Mouse (Mus musculus) splenic B cell, adult 2 months (primary cell): ENCODE results near the gene Gm20481.
"Not testable (repeated sequence)": the region's sequence is repeated elsewhere in the genome, so short reads cannot be mapped to it uniquely, and the experiment has no call there.

Experiments used
- DNase-seq: peaks from one replicate; pipeline ENCODE4 v3.0.0-alpha.2; 2011; ENCODE audit warnings: low read depth, low spot score
- H3K27me3 ChIP-seq: 2 replicates; pipeline ENCODE4 v1.6.1; 2012; ENCODE audit warnings: mild to moderate bottlenecking, low read length, moderate library complexity, mixed read lengths; ENCODE audit not compliant: control insufficient read depth, poor library complexity, insufficient read depth, severe bottlenecking
- H3K36me3 ChIP-seq: 2 replicates; pipeline ENCODE4 v1.6.1; 2012; ENCODE audit warnings: mild to moderate bottlenecking, low read length, moderate library complexity, mixed read lengths; ENCODE audit not compliant: control insufficient read depth, poor library complexity, insufficient read depth, severe bottlenecking

Gm20481 gene

DNA sequence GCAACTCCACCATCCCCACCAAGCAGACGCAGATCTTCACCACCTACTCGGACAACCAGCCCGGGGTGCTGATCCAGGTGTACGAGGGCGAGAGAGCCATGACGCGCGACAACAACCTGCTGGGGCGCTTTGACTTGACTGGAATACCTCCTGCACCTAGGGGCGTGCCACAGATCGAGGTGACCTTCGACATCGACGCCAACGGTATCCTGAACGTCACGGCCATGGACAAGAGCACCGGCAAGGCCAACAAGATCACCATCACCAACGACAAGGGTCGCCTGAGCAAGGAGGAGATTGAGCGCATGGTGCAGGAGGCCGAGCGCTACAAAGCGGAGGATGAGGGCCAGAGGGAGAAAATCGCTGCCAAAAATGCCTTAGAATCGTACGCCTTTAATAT, 8.5 kb downstream of the Gm20481 start:
- Histone ChIP-seq H3K27me3 (no peaks in the 10 kb centered on the region), H3K36me3 (no peaks in the 10 kb centered on the region)
- DNase-seq: no peak

GRCm38 (mm10) chr17:34979631-34980030, 9.9 kb downstream of the Gm20481 start:
- no peaks in the 10 kb centered on the region for H3K36me3 ChIP-seq
- DNase-seq: no peak

DNA sequence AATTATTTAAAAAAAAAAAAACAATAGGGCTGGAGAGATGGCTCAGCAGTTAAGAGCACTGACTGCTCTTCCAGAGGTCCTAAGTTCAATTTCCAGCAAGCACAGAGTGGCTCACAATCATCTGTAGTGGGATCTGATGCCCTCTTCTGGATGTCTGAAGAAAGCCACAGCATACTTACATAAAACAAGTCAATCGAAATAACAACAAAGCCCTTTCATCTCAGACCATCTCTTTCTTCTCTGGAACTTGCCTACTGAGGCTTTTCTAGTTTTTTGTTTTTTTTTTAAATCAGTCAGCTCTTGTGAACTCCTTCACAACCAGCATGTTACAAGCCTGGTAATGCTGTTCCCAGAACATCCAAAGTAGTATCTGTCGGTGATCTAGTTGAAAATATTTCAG, 10.9 kb downstream of the Gm20481 start:
- Histone ChIP-seq H3K36me3 (no peaks in the 10 kb centered on the region), H3K27me3 (no peaks in the 10 kb centered on the region)
- DNase-seq: peak; percentile 74

More at GRCm38 (mm10) chr17:34979631-34980030, 9.9 kb downstream of the Gm20481 start:
- H3K27me3 ChIP-seq: no peaks in the 10 kb centered on the region

- DNase-seq: peak; percentile 95
- H3K27me3 ChIP-seq: no peaks in the 10 kb centered on the region
- H3K36me3 ChIP-seq: no peaks in the 10 kb centered on the region; the same call in 1 of the 2 replicates
These were observed 12.0 kb downstream of the Gm20481 start, which contains the start of gene Lsm2 for GRCm38 (mm10) chr17:34981690-34982180. Lsm2 (plus strand) TSS chr17:34981862.

DNA sequence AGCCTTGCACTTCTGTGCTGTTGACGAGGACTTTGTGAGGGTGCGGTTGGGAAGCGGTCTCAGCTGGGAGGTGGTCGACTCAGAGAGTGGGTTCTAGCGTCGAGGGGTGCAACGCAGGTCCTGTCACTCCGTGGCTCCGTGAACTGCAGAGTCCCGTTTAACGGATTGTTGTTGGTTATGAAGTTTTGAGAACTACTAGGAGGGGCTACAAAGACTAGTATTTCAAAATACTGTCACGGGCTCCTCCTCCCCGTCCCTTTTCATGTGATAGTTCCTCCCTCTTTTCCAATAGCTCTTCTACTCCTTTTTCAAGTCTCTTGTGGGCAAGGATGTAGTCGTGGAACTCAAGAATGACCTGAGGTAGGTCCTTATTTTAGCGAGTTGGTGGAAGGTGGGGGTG, 12.6 kb downstream of the Gm20481 start:
- DNase-seq: no peak
- H3K36me3 ChIP-seq: no peaks in the 10 kb centered on the region; the same call in 1 of the 2 replicates
- no peaks in the 10 kb centered on the region for H3K27me3 ChIP-seq

DNA sequence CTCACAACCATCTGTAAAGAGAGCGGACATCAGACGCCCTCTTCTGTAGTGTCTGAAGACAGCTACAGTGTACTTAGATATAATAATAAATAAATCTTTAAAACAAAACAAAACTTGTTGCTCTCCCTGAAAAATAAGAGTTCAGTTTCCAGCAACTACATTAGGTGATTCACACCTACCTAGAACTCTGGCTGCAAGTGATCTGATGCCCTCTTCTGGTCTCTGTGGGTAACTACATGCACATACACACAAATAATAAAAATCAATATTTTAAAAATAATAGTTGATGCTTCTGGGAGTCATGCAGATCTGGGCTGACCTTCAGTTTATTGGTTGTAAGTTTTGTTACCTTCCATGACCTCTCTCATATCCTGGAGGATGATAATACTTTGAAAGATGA, 14.5 kb downstream of the Gm20481 start:
- Histone ChIP-seq H3K36me3 (no peaks in the 10 kb centered on the region; the same call in 1 of the 2 replicates), H3K27me3 (no peaks in the 10 kb centered on the region)
- peak; percentile 79 for DNase-seq

GRCm38 (mm10) chr17:34994751-34995150, 25.0 kb downstream of the Gm20481 start:
- peaks cover 11% of the 10 kb centered on the region for H3K36me3 ChIP-seq
- H3K27me3 ChIP-seq: no peaks in the 10 kb centered on the region
- DNase-seq: peak; percentile 36

- not testable (repeated sequence) for H3K27me3 ChIP-seq, DNase-seq
- H3K36me3 ChIP-seq: peaks cover 11% of the 10 kb centered on the region
These were observed 25.5 kb downstream of the Gm20481 start for GRCm38 (mm10) chr17:34995192-34995591.

GRCm38 (mm10) chr17:34995927-34996326, 26.2 kb downstream of the Gm20481 start:
- not testable (repeated sequence) for H3K27me3 ChIP-seq, DNase-seq
- H3K36me3 ChIP-seq: peaks cover 11% of the 10 kb centered on the region

DNA sequence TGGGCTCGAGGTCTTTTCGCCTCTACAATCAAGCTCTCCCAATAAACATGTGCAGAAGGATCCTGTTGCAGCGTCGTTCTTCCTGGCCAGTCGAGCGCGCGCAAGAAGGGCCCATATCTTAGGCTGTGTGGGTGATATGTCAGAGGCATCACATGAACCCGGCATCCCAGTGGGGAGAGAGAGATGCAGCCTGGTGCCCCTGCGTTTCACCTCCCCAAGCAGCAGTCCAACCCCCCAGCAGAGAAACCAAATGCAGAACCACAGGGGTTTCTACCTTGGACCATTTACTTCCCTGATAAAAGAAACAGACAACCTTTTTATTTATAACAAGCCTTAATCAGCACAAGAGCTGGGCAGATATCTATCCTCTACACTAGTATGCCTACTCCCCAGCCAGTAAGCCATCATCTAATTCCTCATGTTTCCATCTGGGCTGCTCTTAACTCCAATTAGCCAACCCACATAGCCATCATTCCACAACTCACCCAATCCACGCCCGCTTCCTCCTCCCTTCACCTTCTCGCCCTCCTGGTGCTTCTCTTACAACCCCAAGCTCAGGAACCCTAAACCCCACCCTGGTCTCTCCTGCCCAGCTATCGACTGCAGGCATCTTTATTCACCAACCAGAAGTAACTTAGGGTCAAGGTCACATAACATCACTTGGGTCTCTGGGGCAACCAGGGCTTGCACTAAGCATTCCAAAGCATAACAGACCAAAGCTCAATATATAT, 26.9 kb downstream of the Gm20481 start:
- Histone ChIP-seq H3K36me3 (peaks cover 11% of the 10 kb centered on the region), H3K27me3 (no peaks in the 10 kb centered on the region)
- peak; percentile 33 for DNase-seq

GRCm38 (mm10) chr17:34997142-34997483, 27.4 kb downstream of the Gm20481 start:
- DNase-seq: no peak
- Histone ChIP-seq H3K36me3 (peaks cover 11% of the 10 kb centered on the region), H3K27me3 (no peaks in the 10 kb centered on the region)

DNA sequence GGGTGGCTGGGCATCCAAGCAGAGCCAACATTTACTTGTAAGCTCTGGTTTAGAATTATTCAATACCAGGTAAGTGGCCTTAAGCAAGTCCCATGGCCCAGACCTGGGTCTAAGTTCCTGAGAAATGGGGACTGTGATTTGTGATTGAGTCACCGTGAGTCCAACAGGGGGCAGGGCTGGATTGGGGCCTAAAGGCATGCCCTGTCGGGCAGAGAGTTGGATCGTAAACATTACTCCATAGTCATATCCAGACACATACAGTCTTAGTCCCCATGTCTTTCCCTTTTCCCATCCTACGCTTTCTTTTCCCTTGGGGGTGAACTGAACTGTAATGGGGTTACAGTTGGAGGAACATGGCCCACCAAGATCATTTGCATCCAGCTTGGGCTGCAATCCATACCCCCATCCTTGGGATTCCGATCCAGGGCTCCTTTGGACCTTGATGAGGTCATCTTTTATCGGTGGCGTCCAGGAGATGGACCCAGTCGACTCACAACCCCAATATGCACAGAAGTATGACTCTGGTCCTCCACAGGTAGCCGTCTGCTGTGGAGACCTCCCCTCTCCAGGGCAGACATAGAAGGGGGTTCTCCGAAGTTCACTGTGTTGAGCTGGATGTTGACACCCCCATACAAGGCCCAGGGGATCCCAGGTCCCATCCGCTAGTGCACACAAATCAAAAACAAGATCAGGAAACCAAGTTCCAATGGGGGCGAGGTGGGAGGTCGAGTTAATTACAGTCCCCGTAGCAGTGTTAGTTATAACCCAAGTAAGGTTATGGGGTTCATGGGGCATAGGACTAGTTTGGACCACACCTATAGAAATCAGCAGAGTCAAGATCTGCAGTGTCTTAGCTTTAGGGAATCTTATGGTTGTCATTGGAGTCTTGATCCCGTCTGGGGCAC, 29.1 kb downstream of the Gm20481 start:
- DNase-seq: peak; percentile 28
- Histone ChIP-seq H3K27me3 (no peaks in the 10 kb centered on the region), H3K36me3 (peaks cover 11% of the 10 kb centered on the region)

DNA sequence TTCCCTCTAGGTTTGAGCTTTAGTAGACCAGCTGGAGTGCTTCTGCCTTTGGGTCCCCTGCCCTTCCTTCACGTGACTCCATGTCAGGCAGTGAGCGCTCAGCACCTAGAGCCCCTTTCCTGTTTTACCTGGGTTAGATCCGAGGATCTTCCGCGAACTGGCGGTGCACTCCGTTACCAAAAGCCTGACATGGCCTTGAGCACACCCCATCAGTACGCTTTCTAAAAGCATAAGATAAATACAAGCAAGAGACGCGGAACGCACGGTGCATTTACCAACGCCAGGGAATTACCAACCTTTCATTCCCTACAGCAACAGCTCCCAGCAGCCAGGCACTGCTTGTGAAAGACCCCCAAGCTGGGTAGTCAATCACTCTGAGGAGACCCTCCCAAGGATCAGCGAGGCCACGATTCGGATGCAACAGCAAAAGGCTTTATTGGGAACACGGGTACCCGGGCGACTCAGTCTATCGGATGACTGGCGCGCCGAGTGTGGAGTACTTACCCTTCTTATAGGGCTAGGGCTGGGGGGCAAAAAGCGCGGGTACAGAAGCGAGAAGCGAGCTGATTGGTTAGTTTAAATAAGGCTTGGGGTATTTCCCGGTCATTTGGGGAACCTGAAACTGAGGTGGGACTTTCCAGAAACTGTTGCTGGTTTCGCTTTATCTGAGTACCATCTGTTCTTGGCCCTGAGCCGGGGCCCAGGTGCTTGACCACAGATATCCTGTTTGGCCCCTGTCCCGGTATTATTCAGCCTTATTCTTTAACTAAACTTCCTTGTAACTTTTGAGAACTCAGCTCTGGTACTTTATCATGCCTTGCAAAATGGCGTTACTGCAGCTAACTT, 30.4 kb downstream of the Gm20481 start:
- peaks cover 19% of the 10 kb centered on the region for H3K36me3 ChIP-seq
- DNase-seq: peak; percentile 83
- not testable (repeated sequence) for H3K27me3 ChIP-seq

- DNase-seq: peak; percentile 84
- H3K27me3 ChIP-seq: no peaks in the 10 kb centered on the region
- peaks cover 24% of the 10 kb centered on the region for H3K36me3 ChIP-seq
These were observed 31.2 kb downstream of the Gm20481 start, which contains the start of gene Vars for GRCm38 (mm10) chr17:35000717-35001451. Vars (plus strand) TSS chr17:35000987.
